Mouse (Mus musculus) urinary bladder, postnatal 36 days (tissue): Measurements from ENCODE around the gene Nfia.

Experiments
- DNase-seq, 2 experiments: peaks; one replicate each; pipeline ENCODE4 v3.0.0; 2022; ENCODE audit warnings: low spot score in 2 of 2, mixed read lengths in 1 of 2

The Nfia gene

DNA sequence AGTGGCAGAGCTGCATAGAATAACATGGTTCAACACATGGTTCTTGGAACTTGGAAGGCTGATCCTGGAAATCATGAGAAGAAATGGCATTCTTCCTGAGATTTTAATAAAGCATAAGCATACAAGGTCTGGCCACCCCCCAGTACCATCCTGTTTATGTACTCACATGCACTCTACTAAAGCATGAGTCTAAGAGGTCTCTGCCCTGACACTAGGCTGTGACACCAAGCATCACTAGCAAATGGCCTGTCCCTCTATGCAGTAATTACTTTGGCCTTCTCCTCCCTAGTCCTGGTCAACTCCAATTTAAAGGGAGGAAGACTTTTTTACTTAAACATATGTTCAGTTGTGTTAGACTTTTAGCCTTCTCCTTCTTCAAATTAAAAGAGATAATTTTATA lies 285.6 kb downstream of the Nfia start:
- no peak for DNase-seq

DNA sequence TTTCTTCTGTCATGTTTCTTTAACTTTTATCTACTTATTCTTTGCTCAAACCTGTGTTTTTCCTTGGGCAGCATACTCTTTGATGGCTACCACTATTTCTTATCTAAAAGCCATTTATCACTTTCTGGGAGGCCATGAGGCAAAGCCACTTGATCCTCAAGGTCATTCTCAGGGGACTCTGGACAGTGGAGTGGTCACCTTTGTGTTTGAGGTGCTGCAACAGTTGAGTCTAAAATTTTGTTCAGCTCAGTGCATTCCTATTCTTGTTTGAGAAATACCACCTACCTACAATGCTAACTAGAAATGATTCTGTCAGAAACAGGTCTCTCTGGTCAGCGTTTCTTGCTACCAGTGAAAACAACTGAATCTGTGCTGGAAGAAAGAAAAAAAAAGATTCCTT lies 288.1 kb downstream of the Nfia start:
- no peak for DNase-seq

DNA sequence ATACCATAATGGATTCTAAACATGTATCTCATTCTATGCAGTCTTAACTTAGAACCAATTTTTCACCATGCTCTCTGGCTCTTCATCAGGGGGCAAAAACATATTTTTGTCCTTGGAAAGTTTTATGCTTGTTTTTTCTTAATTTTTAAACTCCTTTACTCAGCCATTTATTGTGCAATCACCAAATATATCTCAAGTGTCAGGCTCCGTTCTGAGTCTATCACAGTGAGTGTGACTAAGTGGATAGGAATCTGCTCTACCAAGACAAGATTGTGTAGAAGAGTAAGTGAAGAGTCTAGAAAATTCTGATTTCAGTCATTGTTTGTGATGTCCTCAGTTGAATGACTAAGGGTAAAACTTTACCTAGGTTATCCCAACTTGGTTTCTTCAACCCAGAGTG lies 288.6 kb downstream of the Nfia start:
- DNase-seq = no peak

DNA sequence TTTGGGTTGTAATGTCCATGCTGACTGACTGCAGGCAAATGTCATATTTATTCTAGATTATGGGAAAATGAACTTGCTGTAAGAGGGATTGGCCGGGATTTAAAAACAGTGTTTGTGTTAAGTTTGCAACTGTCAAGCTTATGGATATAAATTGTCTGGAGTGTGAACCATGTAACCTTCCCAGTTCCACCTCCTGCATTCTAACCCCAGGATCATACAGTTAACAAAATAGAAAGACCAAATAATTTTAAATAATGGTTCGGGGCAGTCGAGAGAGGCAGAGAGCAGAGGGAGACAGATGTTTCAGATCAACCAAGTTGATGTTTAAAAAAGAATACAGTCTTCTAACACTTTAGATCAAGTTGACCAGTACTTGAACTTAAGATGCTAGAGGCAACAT lies 290.7 kb downstream of the Nfia start:
- no peak for DNase-seq

DNA sequence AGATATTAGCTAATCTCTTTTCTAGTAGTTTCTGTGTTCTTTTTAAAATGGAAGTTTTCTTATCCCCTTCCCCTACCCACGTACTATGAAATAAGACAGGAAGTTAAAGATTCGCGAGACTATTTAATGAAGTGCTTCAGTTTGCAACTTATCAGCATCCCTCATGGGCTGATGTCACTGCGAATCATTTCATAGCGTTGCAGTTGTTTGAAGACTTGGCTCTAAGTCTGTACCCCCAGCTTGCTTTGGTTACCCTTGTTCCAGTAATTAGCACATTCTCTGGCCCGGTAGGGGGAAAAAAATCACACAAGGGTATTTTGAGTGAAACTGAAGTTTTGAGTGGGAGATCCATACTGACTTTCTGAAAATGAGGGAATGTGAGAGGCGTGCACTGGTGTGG lies 303.6 kb downstream of the Nfia start:
- no peak for DNase-seq

DNA sequence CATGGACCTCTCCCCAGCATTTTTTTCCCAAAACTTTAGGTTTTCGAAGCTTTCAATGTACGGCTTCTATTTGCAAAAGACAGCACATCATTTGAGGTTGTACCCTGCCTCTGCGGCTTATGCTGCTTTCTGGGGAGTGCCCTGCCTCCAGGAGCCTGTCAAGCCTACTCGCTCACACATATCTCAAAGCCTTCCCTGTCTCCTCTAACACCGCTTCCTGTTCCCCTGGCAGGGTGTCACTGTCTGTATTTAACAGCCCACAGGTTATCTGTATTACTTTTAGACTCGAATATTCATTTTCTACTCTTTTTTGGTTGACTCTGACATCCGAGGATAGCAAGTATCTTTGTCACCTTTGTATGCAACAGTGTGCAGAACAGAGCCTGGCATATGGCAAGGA lies 304.1 kb downstream of the Nfia start:
- DNase-seq = no peak

DNA sequence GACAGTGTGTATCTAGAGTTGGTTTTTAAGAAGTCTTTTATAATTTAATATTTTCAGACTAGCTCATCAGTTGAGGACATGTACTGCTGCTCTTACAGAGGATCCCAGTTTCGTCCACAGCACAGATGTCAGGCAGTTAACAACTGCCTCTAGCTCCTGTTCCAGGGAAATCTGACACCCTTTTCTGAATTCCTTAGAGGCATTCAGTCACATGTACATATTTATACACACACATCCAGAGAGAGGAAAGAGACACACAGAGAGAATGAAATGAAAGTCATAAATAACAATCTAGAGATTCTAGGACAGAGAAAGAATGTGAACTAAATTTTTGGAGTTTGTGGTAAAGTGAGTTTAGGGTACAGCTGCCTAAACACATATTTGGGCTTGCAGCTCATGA lies 308.1 kb downstream of the Nfia start:
- DNase-seq = no peak

DNA sequence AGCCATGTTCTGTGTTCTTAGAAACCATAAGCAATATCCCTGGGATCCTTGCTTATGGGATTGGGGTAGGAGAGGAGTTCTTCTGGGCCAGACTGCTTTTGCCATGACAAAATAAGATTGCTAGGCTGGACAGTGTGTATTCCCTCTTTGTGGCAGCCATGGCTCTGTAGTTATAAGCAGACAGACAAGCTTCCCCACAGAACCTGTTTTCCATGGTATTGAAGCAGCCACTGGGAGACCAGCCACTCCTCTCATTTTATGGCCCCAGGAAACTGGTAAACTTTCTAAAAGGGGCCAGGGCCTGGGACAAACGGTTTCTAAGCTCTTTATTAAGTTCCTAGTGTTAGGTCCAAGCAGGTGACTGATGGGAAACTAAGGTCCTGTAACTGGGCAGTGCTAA lies 309.4 kb downstream of the Nfia start:
- DNase-seq = no peak

DNA sequence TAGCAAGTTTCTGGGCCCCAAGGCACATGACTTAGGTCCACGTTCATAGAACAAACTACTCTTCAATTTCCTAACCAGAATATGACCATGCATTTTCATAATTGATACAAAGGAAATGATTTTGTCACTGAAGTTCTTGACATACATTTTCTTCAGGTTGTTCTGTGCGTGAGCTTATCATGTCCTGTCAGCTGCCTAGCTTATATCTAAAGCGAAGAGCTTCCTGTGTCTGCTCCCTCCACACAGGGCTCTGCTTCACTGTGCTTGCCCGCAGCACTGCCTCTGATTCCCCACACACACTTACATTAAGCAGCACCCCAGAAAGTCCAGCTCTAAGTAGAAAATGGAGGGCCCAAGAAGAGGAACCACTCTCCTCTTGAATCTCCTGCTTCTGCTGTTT lies 310.0 kb downstream of the Nfia start:
- DNase-seq = no peak

DNA sequence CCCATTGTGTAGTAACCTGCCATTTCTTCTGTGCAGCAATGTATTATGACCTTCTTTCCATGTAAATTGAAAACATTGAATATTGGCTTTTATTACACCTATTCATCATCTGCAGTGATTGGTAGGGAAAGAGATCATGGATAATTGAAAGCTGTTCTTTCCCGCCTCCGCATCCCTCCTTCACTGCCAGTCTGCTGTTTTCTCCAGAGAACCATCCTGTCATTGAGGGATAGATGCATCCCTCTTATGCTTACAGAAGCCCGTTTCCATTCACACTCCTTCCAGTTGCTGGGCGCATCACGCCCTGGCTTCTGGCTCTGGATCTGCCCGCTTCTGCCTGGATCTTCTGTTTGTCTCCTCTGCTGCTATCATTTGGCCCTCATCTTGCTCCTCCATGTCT lies 312.5 kb downstream of the Nfia start:
- no peak for DNase-seq

DNA sequence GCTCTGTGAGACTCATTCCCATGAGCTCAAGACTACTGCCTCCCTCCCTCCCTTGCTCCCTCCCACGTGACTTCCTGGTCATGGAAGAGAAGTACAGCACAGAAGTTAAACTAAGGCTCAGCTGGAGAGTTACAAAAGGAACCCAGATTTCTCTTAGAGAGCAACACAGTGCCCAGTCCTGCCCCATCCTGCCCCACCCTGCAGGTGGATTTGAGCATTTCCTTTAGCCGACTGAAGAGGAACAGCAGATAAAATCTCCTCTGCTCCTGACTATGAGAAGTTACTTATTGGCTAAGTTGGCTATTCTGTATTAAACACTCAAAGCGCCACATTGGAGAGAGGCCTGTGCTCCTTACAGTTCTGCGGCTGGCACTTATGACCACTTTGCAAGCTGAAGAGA lies 314.4 kb downstream of the Nfia start:
- DNase-seq = no peak

DNA sequence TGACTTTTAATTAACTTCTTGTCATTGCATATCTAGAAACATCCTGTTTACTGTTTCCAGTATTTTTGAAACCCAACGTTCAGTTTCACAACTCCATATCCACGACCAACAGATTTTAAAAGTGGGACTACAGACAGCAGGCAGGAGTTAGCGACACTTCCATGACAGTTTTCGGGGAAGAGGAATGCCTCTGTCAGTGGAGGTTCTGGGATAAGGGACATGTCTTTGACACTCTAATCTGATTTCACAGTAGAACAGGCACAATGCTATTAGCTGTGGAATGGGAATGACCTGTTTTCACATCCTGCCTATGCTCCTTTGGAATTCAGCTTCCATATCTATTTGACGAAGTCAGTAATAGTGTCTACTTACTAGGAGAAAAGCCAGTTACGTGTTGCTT lies 317.5 kb downstream of the Nfia start:
- DNase-seq = no peak

DNA sequence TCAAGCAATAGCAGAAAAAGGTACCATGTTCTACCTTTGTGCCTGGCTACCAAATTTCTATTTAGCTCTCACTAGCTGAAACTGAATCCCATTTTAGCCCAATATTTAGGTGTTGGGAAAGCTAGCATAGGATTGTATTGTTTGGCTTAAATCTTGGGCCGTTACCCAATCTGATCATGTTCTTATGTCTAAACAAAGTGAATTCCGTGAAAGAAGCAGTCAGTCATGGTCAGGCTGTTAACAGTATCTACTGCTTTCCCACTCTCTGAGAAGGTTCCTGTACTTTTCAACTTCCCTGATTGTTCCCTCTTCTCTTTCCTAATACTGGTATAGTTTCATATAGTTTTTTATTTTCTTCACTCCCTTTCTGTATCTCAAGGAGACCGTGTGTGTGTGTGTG lies 318.1 kb downstream of the Nfia start:
- DNase-seq = no peak

DNA sequence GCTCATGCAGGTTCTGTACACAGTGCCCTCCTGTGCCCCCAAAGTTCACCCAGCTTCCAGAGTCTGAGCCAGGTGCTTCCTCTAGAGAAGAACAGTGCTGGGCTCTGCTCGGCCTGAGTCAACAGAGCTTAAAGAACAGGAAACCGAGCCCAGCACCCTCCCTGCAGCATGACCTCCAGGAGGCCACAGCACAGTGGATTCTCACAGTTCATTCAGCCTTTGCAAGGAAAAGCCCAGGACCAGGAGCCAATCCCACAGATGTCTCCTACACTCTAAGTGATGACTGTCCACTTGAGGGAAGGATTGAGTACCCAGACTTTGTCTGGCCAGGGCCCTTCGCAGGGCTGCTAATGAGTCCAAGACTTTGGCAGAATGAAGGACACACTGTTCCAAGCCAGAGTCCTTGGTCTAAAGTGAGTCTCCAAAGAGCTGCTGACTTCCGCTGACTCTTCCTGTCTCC lies 318.9 kb downstream of the Nfia start:
- peak in 1 of 2 experiments; percentile 43 for DNase-seq

DNA sequence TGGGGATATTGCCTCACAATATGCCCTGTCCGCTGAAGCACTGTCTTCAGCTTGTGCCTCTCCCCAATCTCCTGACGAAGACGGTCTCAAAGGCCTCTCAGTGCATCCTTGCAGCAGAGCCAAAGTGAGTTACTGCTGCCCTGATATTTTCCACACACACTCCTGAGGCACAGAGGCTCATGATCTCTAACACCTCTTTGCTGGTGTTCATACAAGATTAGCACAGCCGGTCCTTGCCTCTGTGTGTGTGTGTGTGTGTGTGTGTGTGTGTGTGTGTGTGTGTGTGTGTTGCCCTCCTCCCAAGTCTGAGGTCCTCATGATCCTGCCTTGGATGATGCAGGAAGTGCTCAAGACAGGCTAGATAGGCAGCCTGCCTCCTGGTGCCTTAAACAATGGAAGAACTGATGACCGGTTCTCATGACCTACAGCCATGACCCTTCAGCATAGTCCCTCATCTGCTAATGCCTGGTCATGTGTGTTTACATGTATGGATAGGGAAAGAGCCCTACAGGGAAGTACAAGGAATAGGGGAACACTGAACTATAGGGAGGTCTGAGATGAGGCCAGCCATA lies 319.5 kb downstream of the Nfia start:
- DNase-seq = no peak

DNA sequence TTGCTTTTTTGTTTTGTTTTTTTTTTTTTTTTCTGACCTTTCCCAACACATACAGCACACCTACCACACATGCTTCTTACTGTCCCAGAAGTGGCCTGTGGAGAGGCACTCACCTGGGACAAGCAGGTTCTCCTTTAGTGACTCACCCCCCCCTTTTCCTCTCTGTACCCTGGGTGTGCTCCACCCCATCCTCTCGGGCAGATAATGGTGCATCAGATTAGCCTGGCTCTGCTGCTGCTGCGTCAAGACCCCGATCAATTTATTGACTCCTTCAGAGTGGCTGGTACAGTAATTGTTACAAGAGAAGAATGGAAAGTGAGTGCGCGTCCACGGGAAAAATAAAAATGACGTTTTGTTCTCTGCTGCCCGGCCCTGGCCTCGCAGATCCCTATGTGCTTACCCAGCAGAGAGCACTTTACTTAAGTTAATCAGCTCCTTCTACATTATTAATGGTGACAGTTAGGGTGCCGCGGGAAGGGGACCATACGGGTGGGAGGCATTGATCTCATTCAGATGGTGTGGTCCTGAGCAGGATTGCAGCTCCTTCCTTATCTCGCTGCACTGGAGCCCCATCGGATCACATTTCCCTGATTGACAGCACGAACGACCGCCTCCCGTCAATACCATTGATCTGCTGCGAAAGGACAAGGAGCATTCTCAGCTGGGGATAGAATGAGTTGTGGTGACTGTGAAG lies 321.7 kb downstream of the Nfia start:
- no peak for DNase-seq

DNA sequence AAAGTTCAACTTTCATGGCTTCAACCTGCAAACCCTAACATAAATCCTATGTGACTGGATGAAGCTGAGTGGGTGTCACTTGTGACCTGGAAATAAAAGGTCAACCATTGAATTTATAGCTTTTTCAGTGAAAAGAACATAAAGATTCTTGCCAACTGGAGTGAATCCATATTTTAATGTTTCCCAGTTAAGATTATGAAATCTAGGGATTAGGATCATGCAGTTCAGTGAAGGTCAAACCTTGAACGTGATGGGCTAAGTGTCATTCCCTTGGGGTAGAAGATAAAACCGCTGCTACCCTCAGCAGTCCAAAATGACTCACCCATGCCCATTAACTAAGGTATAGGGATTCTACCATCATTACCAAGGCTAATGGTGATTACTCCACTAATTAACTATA lies 322.5 kb downstream of the Nfia start:
- DNase-seq = no peak

DNA sequence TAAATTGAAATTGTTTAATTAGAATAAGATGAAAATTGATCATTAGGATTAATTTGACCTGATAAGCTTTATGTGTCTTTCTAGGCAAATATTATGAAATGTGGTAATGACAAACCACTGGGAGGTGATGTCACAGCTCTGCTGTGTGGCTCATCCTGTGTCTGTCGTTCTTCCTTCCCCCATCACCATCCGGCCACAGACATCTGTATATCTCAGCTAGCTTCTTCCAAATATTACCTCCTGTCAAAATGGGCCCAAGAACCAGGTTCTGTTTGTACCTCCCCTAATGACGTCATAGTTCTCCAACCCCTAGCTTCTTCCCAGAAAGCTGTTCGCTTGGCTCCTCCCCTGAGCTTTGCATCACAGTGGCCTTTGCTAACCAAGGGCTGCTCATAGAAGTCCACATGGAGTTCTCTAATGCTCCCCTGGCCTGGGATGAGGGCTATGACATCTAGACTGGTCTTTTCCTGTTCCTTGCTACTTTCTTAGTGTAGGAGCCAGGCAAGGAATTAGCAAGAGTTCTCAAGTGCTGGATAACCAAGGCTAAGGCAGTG lies 324.6 kb downstream of the Nfia start:
- DNase-seq = no peak

DNA sequence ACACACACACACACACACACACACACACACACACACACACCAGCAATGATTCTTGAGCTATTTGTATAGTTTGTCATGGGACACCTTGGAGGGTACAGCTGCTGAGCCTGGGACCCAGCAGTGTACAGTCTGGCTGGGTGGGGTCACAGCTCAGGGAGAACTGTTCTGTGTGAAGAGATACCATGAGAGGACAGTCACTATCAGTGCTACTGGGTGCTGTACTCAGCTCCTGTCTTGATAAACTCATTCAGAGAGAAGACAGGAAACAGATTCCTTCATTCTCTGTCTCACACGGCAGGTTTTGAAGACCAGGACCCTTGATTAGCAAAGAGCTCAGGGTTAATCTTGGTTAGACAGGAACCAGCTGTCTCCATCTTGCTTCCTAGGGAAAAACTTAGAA lies 326.1 kb downstream of the Nfia start:
- DNase-seq = no peak

DNA sequence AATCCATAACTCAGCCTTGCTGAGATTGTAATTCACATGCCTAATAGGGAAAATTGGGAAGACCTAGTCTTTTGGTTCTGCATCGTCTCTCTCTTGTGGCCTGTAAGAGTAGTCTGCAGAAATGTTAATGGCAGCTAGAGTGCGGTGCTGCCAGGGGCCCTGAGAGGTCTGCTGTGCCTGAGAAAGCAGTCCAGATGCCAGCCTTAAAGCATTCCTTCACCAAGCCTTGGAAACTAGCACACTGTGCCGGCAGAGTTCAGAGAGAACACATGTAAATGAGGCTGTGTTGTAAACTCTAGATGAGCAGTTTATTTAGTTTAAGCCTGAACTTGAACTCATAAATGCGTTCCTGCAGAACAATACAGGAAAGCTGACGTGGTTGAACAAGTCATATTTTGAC lies 326.9 kb downstream of the Nfia start:
- no peak for DNase-seq

DNA sequence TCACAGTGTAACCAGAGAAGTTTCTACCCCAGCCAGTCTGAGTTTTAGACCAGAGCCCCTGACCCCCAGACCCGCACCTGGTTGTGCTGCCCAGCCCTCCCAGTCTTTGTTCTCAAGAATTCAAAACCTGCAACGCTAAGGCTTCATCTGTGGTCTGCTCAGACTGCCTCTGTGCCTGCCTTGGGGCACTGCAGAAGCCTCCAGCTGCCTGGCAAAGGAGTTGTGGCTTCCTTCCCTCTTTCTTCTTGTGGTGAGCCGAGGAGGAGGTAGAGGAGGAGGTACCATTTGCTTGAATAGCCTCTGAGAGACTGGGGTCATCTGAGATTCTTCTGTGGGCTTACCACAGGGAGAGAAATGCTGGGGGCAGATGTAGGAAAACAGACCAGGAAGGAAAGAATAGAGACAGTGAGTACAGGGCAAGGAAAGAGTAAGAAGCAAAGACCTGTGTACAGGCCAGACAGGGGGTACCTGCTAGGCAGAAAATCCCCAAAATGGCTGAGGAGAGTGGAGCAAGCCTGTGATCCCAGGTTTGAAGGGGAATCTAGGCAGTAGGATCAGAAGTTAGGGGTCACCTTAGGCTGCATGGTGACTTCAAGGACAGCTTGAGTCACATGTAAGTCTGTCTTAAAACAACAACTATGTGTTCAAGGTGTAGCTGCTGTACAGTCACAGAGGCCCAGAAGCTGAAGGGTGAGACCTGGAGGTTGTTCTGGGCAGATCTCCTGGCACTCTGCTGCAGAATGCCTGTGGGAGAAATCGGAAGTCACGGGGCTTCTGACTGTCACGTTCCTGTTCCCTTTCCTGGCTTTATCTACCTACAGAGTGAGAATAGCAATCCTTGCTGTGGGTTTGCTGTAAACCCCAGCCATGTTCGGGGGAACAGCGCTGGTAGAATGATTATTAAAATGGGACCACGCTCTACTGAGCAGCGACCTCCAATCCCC lies 328.9 kb downstream of the Nfia start:
- no peak for DNase-seq

DNA sequence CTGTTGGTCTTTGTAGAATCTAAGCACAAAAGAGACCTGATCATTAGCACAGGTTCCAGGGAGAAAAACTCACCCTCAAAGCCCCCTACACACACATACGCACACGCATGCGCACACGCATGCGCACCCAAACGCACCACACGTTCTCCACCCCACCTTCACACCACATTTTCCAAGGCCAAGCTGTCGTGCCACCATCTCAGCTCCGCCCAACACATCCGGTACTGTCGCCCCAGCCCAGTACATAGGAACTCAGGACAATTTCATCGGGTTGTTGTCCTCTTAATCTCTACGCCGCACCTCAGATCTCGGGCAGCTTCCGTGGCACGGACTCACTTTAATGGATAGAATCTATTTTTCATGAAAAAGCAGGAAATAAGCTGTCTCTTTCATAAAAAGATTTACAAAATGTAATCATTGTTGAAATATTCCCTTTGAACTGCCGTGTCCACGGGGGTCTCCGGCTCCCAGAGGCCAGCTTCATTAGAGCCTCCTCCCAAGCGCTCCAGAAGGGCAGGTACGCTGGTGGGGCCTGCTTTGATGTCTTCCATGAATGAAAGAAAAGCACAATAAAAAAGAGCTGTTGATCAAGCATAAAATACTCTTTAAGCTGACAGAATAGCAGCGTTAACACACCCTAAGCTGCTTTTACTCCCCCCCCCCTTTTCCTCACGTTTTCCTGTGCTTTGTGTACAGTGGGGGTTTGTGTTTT lies 330.2 kb downstream of the Nfia start:
- DNase-seq = no peak
